Mouse (Mus musculus): Measurements from ENCODE around the gene Mapkap1.

DNA sequence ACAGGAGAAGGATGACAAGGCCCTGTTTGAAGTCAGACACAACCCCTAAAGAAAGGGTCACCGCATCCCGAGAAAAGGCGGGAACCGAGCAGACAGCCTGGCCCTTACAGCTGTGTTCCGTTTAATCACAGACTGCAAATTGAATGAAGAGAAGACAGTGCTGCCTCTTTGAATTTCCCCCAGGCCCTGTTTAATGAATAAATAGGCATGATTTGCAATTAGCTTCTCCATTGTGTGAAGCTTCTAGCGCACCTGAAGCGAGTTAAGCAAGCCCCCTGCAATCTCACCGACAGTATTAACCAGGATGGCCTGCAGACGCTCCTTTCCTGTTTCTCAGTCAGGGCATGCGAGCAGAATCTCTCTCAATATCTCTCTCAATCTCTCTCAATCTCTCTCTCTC, 261.2 kb downstream of the Mapkap1 start:
- TF ChIP-seq CTCF (IDR thresholded peaks at IDR 0.05; ENCODE audit: control insufficient read depth, insufficient read depth, insufficient replicate concordance, low read depth, low read length) (no peak), POLR2A (IDR thresholded peaks at IDR 0.05; ENCODE audit: control insufficient read depth, low read depth, low read length) (no peak)
